Mouse (Mus musculus) hindlimb bud, embryonic 11.5 days (tissue): ENCODE results near the gene Hist1h4f.
"Not testable (repeated sequence)": the region's sequence is repeated elsewhere in the genome, so short reads cannot be mapped to it uniquely, and the experiment has no call there.

Experiments
- DNase-seq: peaks from one replicate; pipeline ENCODE4 v3.0.0-alpha.2; 2012; ENCODE audit warnings: low read depth, low spot score; ENCODE audit errors: extremely low spot score

Gene Hist1h4f

GRCm38 (mm10) chr13:23576351-23576881 is 25.0 kb upstream of the Hist1h4f start:
- DNase-seq = no peak

GRCm38 (mm10) chr13:23575864-23576313 is 24.4 kb upstream of the Hist1h4f start:
- not testable (repeated sequence) for DNase-seq

GRCm38 (mm10) chr13:23575271-23575851 is 23.9 kb upstream of the Hist1h4f start, which contains the start of gene Hist1h3d:
TSS of gene Hist1h3d (plus strand) at chr13:23575763.
- DNase-seq = no peak

GRCm38 (mm10) chr13:23574546-23575170 is 23.2 kb upstream of the Hist1h4f start:
- not testable (repeated sequence) for DNase-seq

- DNase-seq = peak; percentile 98
These were observed 22.6 kb upstream of the Hist1h4f start, which contains the start of the genes Hist1h2bf and Hist1h2ad for GRCm38 (mm10) chr13:23573898-23574524. TSS of gene Hist1h2bf (minus strand) at chr13:23574196. TSS of gene Hist1h2ad (plus strand) at chr13:23574381.

DNA sequence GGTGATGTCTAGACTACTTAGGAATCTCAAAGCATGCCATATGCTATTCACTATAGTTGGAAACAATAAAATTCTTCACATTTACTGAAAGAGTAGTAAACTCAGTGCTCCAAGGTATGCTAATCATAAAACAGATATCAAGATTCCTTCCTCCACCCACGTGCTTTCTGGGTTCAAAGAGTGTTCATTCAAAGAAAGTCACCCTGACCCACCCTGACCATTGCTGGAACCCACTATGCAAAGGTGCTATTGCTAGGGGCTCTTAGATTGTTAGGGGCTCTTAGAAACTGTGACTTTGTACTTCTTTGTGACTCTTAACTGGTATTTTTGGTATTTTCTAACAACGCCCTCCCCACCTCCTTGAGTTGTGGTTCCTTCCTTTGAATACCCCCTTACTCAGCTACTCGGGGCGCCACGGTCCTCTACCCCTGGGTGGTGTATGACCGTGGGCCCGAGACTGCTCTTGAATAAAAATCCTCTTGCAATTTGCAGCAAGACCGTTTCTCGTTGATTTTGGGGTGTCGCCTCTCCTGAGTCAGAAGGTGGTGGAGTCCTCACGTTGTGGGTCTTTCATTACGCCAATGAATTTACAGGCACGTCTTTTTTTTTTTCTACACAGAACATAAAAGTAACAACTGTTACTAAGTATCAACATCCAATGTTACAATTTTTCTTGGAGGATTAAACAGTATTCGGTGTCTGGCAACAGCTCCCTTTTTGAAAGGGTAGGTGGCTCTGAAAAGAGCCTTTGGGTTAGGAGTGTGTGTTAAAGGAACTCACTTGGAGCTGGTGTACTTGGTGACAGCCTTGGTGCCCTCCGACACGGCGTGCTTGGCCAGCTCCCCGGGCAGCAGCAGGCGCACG is 21.8 kb upstream of the Hist1h4f start:
- DNase-seq = not testable (repeated sequence)

DNA sequence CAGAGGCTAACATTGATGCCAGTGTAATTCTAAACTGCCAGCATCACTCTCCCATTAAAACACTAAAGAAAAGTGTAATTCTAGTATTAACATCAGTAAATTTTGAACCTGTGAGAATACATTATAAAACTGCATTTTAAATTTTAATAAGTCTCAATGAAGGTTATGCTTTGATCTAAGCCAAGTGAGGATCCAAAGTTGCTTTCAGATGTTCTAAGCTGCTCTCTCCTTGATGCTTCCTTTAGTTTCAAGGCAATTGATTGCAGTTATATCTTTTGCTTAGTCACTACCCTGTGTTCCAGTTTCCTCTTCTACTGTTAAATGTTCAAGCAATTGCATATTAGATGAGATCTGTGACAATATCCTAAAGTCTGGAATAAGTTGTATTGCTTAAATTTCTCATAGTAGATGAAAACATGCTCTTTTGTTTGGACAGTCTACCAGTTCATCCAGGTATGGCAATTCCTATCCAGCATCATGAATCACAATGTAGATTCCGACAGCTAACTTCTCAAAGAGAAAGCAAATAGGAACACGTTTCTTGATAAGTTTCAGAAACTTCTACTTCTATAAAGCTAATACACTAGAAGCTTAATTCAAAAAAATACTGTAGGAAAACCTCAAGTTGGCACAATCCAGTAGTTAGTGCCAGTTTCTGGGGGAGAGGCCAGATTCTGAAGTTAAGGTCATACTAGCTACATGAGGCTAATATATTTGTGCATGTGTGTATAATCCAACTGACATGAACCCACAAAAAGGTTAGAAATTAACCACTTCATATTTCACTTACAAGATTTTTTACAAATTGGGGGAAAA is 21.0 kb upstream of the Hist1h4f start:
- DNase-seq = no peak

DNA sequence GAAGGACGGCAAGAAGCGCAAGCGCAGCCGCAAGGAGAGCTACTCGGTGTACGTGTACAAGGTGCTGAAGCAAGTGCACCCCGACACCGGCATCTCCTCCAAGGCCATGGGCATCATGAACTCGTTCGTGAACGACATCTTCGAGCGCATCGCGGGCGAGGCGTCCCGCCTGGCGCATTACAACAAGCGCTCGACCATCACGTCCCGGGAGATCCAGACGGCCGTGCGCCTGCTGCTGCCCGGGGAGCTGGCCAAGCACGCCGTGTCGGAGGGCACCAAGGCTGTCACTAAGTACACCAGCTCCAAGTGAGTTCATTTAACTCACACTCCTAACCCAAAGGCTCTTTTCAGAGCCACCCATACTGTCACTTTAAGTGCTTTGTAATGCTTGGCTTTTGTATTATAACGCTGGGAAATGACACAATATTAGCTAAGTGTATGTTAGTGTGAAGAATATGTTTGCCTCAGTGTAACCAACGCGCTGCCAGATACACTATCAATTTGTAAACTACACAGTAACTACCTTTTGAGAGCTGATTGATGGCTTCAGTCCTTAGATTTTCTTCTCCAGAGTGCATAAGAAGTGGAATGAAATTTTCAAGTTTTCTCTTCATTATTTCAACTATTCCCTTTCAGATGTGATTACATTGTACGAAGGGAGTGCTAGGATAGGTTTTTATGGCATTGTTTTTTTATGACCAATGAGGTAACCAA is 20.2 kb upstream of the Hist1h4f start:
- DNase-seq = not testable (repeated sequence)

DNA sequence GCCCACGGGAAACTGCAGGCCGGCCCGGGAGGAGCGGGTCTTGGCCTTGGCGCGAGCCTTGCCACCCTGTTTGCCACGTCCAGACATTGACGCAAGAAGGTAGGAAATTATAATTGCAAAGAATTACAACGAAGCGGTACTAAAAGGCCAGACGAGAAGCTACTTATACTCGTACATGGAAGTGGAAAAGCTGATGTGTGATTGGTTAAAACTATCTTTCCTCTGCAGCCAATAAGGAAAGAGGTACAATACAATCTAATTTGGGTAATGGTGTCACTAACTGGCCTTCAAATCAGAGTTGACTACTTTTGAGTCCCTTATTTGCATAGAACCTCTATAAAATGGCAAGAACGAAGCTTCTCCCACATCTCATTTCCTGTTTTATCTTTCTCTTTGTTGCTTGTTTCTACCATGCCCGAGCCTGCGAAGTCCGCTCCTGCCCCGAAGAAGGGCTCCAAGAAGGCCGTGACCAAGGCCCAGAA is 19.6 kb upstream of the Hist1h4f start, which contains the start of the genes Hist1h2ae and Hist1h2bg:
Gene Hist1h2ae, minus strand, starts transcription at position 199 of the 482 bp plus-strand sequence.
Gene Hist1h2bg, plus strand, starts transcription at position 375 of the 482 bp plus-strand sequence.
- no peak for DNase-seq

DNA sequence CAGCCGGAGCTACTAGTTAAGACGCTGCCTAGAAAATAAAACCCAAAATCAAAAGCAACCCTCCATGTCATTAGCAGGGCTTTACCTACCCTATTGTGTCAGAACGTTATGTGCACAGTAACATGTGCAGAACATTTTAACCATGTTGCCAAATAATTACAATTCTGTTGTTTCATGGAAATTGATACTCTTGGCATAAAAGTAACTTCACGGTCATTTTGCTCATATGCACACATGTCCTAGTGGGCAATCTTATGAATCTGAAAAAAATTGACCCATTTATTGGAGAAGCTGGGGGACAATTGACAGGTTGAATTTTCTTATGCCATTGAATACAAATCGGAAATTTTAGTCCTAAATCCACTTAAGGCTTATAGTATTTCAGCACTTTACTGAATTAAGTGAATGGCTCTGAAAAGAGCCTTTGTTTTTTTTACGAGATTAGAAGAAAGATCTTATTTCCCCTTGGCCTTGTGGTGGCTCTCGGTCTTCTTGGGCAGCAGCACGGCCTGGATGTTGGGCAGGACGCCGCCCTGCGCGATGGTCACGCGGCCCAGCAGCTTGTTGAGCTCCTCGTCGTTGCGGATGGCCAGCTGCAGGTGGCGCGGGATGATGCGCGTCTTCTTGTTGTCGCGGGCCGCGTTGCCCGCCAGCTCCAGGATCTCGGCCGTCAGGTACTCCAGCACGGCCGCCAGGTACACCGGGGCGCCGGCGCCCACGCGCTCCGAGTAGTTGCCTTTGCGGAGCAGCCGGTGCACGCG is 19.0 kb upstream of the Hist1h4f start:
- not testable (repeated sequence) for DNase-seq

DNA sequence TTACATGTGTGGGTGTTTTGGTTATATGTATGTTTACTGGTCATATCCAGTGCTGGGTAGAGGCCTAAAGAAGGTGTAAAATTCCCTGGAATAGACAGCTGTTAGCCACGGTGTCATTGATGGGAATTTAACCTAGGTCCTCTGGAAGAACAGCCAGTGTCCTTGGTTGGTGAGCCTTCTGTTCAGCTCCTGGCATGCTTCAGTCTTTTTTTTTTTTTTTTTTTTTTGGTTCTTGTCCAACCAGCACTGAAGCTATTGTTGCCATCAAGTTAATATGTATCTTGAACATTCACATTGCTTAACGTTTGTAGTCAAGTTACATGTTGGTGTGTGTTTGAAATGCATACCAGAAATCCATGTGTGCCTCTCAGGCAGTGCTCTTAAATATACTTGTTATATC is 13.0 kb upstream of the Hist1h4f start:
- no peak for DNase-seq

- DNase-seq = no peak
These were observed 11.4 kb upstream of the Hist1h4f start for GRCm38 (mm10) chr13:23562699-23563462.

DNA sequence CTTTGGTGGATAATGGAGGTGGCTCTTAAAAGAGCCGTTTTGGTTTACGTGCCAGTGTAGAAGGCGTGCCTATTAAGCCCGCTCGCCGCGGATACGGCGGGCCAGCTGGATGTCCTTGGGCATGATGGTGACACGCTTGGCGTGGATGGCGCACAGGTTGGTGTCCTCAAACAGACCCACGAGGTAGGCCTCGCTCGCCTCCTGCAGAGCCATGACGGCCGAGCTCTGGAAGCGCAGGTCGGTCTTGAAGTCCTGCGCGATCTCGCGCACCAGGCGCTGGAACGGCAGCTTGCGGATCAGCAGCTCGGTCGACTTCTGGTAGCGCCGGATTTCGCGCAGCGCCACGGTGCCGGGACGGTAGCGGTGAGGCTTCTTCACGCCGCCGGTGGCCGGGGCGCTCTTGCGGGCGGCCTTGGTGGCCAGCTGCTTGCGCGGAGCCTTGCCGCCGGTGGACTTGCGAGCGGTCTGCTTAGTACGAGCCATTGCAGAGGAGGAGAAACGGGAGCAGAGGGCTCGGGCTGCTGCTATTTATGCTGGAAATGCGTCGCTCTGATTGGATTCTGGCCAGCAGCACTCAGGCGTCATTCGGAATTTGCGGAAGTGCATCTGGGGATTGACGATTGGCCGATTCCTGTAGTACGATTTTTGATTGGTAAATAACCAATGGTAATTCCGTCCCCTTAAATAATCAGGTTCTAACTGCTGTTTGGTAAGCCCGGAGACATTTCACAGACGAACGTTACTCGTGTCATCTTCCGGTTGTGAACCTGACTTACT is 10.6 kb upstream of the Hist1h4f start, which contains the start of gene Hist1h3e:
Gene Hist1h3e, minus strand, starts transcription at position 487 of the 777 bp plus-strand sequence.
- DNase-seq = peak; percentile 98

GRCm38 (mm10) chr13:23561531-23561882 is 10.1 kb upstream of the Hist1h4f start:
- not testable (repeated sequence) for DNase-seq

DNA sequence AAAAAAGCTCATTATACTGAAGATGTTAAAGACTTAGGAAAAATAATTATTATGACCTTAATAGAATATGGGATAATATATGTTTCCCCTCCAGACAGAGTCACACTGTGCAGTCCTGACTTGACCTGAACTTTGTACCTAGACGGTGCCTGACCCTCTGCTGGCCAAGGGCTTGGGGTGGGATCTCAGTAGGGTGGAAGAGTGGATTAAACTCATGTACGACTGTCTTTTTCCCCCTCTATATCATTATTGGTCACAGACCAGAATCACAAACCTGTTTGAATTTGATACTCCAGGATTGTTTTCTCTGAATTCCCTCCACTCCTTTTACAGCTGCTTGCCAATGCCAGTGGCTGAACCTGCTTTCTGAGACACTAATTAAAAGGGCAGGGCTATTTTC is 9.3 kb upstream of the Hist1h4f start:
- not testable (repeated sequence) for DNase-seq

DNA sequence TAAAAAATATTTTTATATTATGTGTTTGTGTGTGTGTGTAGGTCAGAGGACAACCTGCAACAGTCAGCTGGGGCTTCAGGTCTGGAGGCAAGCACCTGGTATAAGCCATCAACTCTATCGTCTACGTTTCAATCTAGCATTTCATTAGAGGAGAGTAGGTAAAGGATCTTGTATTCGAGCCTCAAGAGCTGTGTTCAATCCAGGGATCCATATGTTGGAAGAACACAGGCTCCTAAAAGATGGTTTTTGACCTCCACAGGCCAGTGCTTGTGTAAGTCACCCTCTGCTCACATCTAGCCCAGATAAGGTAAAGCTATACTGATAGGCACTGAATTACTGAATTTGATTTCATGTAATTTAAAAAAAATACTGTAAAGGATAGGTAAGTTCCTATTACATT is 5.5 kb upstream of the Hist1h4f start:
- no peak for DNase-seq
